ENCODE assay signal across 9 mouse cellular contexts in genomic region chr14:48524135-48524534, GRCm38 (mm10).
DNase-seq lines count a peak whose midpoint lies in the region; ATAC-seq and TF ChIP-seq lines count a peak whose summit lies in the region.
"Had no signal": no experiment of that assay in that cellular context is flagged by ENCODE, and none has a peak within 500 bp of the region (broad histone marks: within the 10 kb centered on the region; RNA-seq: fewer than 3 reads in every experiment).

No protein-coding gene starts in this region.

- no peaks in the 10 kb centered on the region for H3K36me3 ChIP-seq in limb, embryonic 11.5 days (ENCODE audit: control insufficient read depth, insufficient read depth, low read length)
- no peaks in the 10 kb centered on the region for H3K36me3 ChIP-seq in limb, embryonic 10.5 days
- no peaks in the 10 kb centered on the region for H3K36me3 ChIP-seq in G1E (replicated peaks)
- no peaks in the 10 kb centered on the region for H3K36me3 ChIP-seq in forebrain, postnatal 0 days (ENCODE audit: insufficient read depth)
- H3K36me3 ChIP-seq: limb, embryonic 12.5 days had no signal

- no peaks in the 10 kb centered on the region for H3K27me3 ChIP-seq in limb, embryonic 11.5 days (ENCODE audit: control insufficient read depth, insufficient read depth, low read length)
- H3K27me3 ChIP-seq in limb, embryonic 10.5 days (ENCODE audit: low read depth, poor library complexity, severe bottlenecking), result no peaks in the 10 kb centered on the region
- peaks cover 20% of the 10 kb centered on the region for H3K27me3 ChIP-seq in G1E (ENCODE audit: insufficient read depth, low read length)
- no peaks in the 10 kb centered on the region; the same call in 1 of the 2 replicates for H3K27me3 ChIP-seq in forebrain, postnatal 0 days (ENCODE audit: insufficient read depth, low read length)

- no peaks in the 10 kb centered on the region for H3K4me1 ChIP-seq in limb, embryonic 11.5 days (ENCODE audit: control insufficient read depth, insufficient read depth, low read length)
- H3K4me1 ChIP-seq in limb, embryonic 10.5 days, result no peaks in the 10 kb centered on the region
- no peaks in the 10 kb centered on the region for H3K4me1 ChIP-seq in G1E (ENCODE audit: insufficient read depth, low read depth, low read length)
- no peaks in the 10 kb centered on the region for H3K4me1 ChIP-seq in forebrain, postnatal 0 days (ENCODE audit: insufficient read depth)
- H3K4me1 ChIP-seq: limb, embryonic 12.5 days had no signal

- no peak overlapping the region for H3K9ac ChIP-seq in limb, embryonic 11.5 days (ENCODE audit: low read length)
- H3K9ac ChIP-seq in forebrain, postnatal 0 days, result no peak overlapping the region
- H3K9ac ChIP-seq: limb, embryonic 12.5 days had no signal

- TF ChIP-seq CTCF in G1E (IDR thresholded peaks at IDR 0.05; ENCODE audit: low read depth, low read length), result peak; percentile 31; the same call in 1 of the 2 replicates
- TF ChIP-seq CTCF in forebrain, postnatal 0 days (IDR thresholded peaks at IDR 0.05; ENCODE audit: low read depth), result peak; percentile 79

- H3K4me2 ChIP-seq in limb, embryonic 11.5 days (ENCODE audit: low read depth, severe bottlenecking), result no peak overlapping the region
- H3K4me2 ChIP-seq in forebrain, postnatal 0 days (ENCODE audit: low read depth), result no peak overlapping the region
- H3K4me2 ChIP-seq: limb, embryonic 12.5 days had no signal

- ATAC-seq in limb, embryonic 11.5 days (ENCODE audit: insufficient number of reproducible peaks, low FRiP score, low TSS enrichment, low read depth), result no peak
- ATAC-seq in G1E (ENCODE audit: extremely low read depth, insufficient number of reproducible peaks, low FRiP score, poor library complexity, severe bottlenecking), result no peak
- ATAC-seq in forebrain, postnatal 0 days, result peak; percentile 84
- no peak for ATAC-seq in inflammation-experienced regulatory T-cells, adult 6 months

- H3K27ac ChIP-seq in limb, embryonic 11.5 days (replicated peaks; ENCODE audit: low read depth, low read length), result no peak overlapping the region
- H3K27ac ChIP-seq in limb, embryonic 10.5 days, result no peak overlapping the region
- H3K27ac ChIP-seq in forebrain, postnatal 0 days (ENCODE audit: low read depth, low read length), result no peak overlapping the region
- H3K27ac ChIP-seq: limb, embryonic 12.5 days had no signal

- WGBS in limb, embryonic 11.5 days, result 58% methylated on average over 9 of the region's 9 CpGs
- 60% methylated on average over 9 of the region's 9 CpGs for WGBS in limb, embryonic 10.5 days
- 33% methylated on average over 9 of the region's 9 CpGs for WGBS in forebrain, postnatal 0 days

- DNase-seq in limb, embryonic 11.5 days (ENCODE audit: low spot score), result peak; percentile 59
- no peak for DNase-seq in limb, embryonic 10.5 days (ENCODE audit: low spot score)
- DNase-seq in G1E (ENCODE audit: low spot score), result no peak
- peak; percentile 17 for DNase-seq in c-Kit-positive CD71-positive TER-119-negative erythroid progenitor cells, embryonic 14.5 days (ENCODE audit: low read depth)
- peak; percentile 83 for DNase-seq in forebrain, postnatal 0 days
- DNase-seq in lung, postnatal 14 days, result peak; percentile 39

- no peak overlapping the region for H3K4me3 ChIP-seq in limb, embryonic 11.5 days (ENCODE audit: low read depth, low read length)
- H3K4me3 ChIP-seq in limb, embryonic 10.5 days, result no peak overlapping the region
- no peak overlapping the region for H3K4me3 ChIP-seq in G1E (ENCODE audit: low read depth, low read length)
- no peak overlapping the region for H3K4me3 ChIP-seq in forebrain, postnatal 0 days (ENCODE audit: low read depth, low read length)
- H3K4me3 ChIP-seq: erythroblast, embryonic 14.5 days; limb, embryonic 12.5 days had no signal

- H3K9me3 ChIP-seq in limb, embryonic 11.5 days (ENCODE audit: control insufficient read depth, low read length), result no peaks in the 10 kb centered on the region
- no peaks in the 10 kb centered on the region for H3K9me3 ChIP-seq in limb, embryonic 10.5 days (replicated peaks)
- H3K9me3 ChIP-seq in G1E (replicated peaks), result no peaks in the 10 kb centered on the region
- H3K9me3 ChIP-seq in forebrain, postnatal 0 days (ENCODE audit: low read length), result no peaks in the 10 kb centered on the region
- H3K9me3 ChIP-seq: limb, embryonic 12.5 days had no signal

Comparison
In these comparisons a context has a peak if more than half of its experiments do, and no peak if none do; other contexts are left out.
1. DNase-seq: peak in limb, embryonic 11.5 days (single experiment), c-Kit-positive CD71-positive TER-119-negative erythroid progenitor cells, embryonic 14.5 days (single experiment), forebrain, postnatal 0 days (single experiment) and lung, postnatal 14 days (single experiment); none in limb, embryonic 10.5 days (single experiment) and G1E (single experiment).